Comparison of ENCODE assay signal across 8 mouse cellular contexts in genomic region chr17:23802746-23803365, GRCm38 (mm10). TPM values are rescaled to one million over a fixed set of nuclear protein-coding genes. Genes with fewer than 3 reads are reported as not detected.
DNase-seq lines count a peak whose midpoint lies in the region; ATAC-seq lines count a peak whose summit lies in the region.

No protein-coding gene starts in this region.

- peak overlapping the region; percentile 99 for H3K27ac ChIP-seq in hindbrain, embryonic 15.5 days (replicated peaks)

- peak overlapping the region; percentile 84 for H3K4me3 ChIP-seq in hindbrain, embryonic 15.5 days

- under 1% methylated on average over 60 of the region's 60 CpGs for WGBS in hindbrain, embryonic 15.5 days

- peak overlapping the region; percentile 88 for H3K9ac ChIP-seq in hindbrain, embryonic 15.5 days

- peaks cover 41% of the 10 kb centered on the region for H3K4me1 ChIP-seq in hindbrain, embryonic 15.5 days (replicated peaks)

- peak; percentile 98 for ATAC-seq in hindbrain, embryonic 15.5 days (ENCODE audit: low FRiP score, low read depth)

- DNase-seq in T-cell, adult 2 months (ENCODE audit: low spot score), result peak; percentile 99
- DNase-seq in cerebellum, postnatal 36 days, result peak; percentile 97 to 99
- peak; percentile 98 to 99 for DNase-seq in frontal cortex, postnatal 36 days (ENCODE audit: low spot score in 2 of 2)
- peak; percentile 97 for DNase-seq in left cerebral cortex, adult 11 months (ENCODE audit: low spot score)
- DNase-seq in lung, postnatal 4 days, result peak; percentile 98 to 100
- peak; percentile 98 for DNase-seq in retina, postnatal 7 days (ENCODE audit: low read depth, low spot score)
- peak; percentile 93 for DNase-seq in urinary bladder, adult 2 months (ENCODE audit: low spot score)

- H3K36me3 ChIP-seq in hindbrain, embryonic 15.5 days, result peaks cover under 1% of the 10 kb centered on the region; the same call in 1 of the 2 replicates

- H3K4me2 ChIP-seq in hindbrain, embryonic 15.5 days, result peak overlapping the region; percentile 68

- H3K9me3 ChIP-seq in hindbrain, embryonic 15.5 days, result no peaks in the 10 kb centered on the region

- no peaks in the 10 kb centered on the region for H3K27me3 ChIP-seq in hindbrain, embryonic 15.5 days

RNA-seq across cellular contexts. Expression of gene Srrm2, which starts 12.5 kb away (rescaled TPM):
- polyA plus RNA-seq in hindbrain, embryonic 15.5 days (2015; fragmentation: Nextera tagmentation; extraction: Ambion mirVana), result 480 and 502 TPM in 2 replicates
- polyA plus RNA-seq in urinary bladder, adult 2 months (2012; rRNA removed), result 540 TPM in 2 replicates

RNA-seq across cellular contexts. Expression of gene Flywch2, which starts 17.0 kb away (rescaled TPM):
- polyA plus RNA-seq in hindbrain, embryonic 15.5 days (2015; fragmentation: Nextera tagmentation; extraction: Ambion mirVana), result 79.4 and 83.9 TPM in 2 replicates
- 9.0 and 13.2 TPM in 2 replicates for polyA plus RNA-seq in urinary bladder, adult 2 months (2012; rRNA removed)

RNA-seq across cellular contexts. Expression of gene Elob, which starts 26.1 kb away (rescaled TPM):
- polyA plus RNA-seq in hindbrain, embryonic 15.5 days (2015; fragmentation: Nextera tagmentation; extraction: Ambion mirVana), result 1,257 and 1,293 TPM in 2 replicates
- 466 and 498 TPM in 2 replicates for polyA plus RNA-seq in urinary bladder, adult 2 months (2012; rRNA removed)

RNA-seq across cellular contexts. Expression of gene Flywch1, which starts 31.5 kb away (rescaled TPM):
- polyA plus RNA-seq in hindbrain, embryonic 15.5 days (2015; fragmentation: Nextera tagmentation; extraction: Ambion mirVana), result 204 and 209 TPM in 2 replicates
- 35.0 and 39.3 TPM in 2 replicates for polyA plus RNA-seq in urinary bladder, adult 2 months (2012; rRNA removed)

RNA-seq across cellular contexts. Expression of gene Prss33, which starts 33.0 kb away (rescaled TPM):
- polyA plus RNA-seq in hindbrain, embryonic 15.5 days (2015; fragmentation: Nextera tagmentation; extraction: Ambion mirVana), result 0.17 and 0.35 TPM in 2 replicates
- polyA plus RNA-seq in urinary bladder, adult 2 months (2012; rRNA removed), result not detected in 2 replicates

Comparison
In these comparisons a context has a peak if more than half of its experiments do, and no peak if none do; other contexts are left out.
1. Peak in every context shown above with its lines: DNase-seq, ATAC-seq, H3K4me3 ChIP-seq and H3K27ac ChIP-seq.